Mouse (Mus musculus) testis, adult 2 months (tissue): ENCODE measurements around the gene Ddx3x. TPM values are rescaled to one million over a fixed set of nuclear protein-coding genes. Genes with fewer than 3 reads are reported as not detected.
"Not testable (repeated sequence)": the region's sequence is repeated elsewhere in the genome, so short reads cannot be mapped to it uniquely, and the experiment has no call there.

Experiments
- H3K27ac ChIP-seq: fragments of 200-500 bp; 2 replicates; pipeline ENCODE4 v1.5.1; 2012; ENCODE audit warnings: low read depth, low read length; ENCODE audit not compliant: control insufficient read depth, insufficient read depth
- H3K27me3 ChIP-seq: fragments of 200-500 bp; 2 replicates; pipeline ENCODE4 v1.6.1; 2012; ENCODE audit warnings: mild to moderate bottlenecking, low read length, moderate library complexity; ENCODE audit not compliant: control insufficient read depth, insufficient read depth
- H3K36me3 ChIP-seq: fragments of 200-500 bp; 2 replicates; pipeline ENCODE4 v1.6.1; 2012; ENCODE audit warnings: mild to moderate bottlenecking, low read length; ENCODE audit not compliant: control insufficient read depth, insufficient read depth
- H3K4me1 ChIP-seq: fragments of 200-500 bp; 2 replicates; pipeline ENCODE4 v1.6.1; 2012; ENCODE audit warnings: low read length; ENCODE audit not compliant: control insufficient read depth, insufficient read depth
- H3K4me3 ChIP-seq: fragments of 200-500 bp; 2 replicates; pipeline ENCODE4 v1.5.1; 2012; ENCODE audit warnings: low read depth, mild to moderate bottlenecking, low read length, moderate library complexity, mixed read lengths; ENCODE audit not compliant: control insufficient read depth
- CTCF ChIP-seq: fragments of 200-500 bp; IDR thresholded peaks from 2 replicates; pipeline ENCODE4 v1.5.1; 2012; ENCODE audit warnings: low read depth, mild to moderate bottlenecking, inconsistent platforms, low read length, moderate library complexity; ENCODE audit not compliant: control insufficient read depth, insufficient read depth, insufficient replicate concordance
- POLR2A ChIP-seq: fragments of 200-500 bp; IDR thresholded peaks from 2 replicates; pipeline ENCODE4 v1.6.1; 2012; ENCODE audit warnings: low read depth, mild to moderate bottlenecking, inconsistent platforms, low read length, moderate library complexity; ENCODE audit not compliant: control insufficient read depth
- polyA plus RNA-seq: library from polyadenylated mRNA; depleted of rRNA; stranded (reverse); fragments of >200 nt; gene quantifications from 2 replicates; pipeline ENCODE4 v1.2.3, GENCODE M21; 2012; rRNA removed

The Ddx3x gene
- polyA plus RNA-seq, 1 experiment: 5.9 TPM

DNA sequence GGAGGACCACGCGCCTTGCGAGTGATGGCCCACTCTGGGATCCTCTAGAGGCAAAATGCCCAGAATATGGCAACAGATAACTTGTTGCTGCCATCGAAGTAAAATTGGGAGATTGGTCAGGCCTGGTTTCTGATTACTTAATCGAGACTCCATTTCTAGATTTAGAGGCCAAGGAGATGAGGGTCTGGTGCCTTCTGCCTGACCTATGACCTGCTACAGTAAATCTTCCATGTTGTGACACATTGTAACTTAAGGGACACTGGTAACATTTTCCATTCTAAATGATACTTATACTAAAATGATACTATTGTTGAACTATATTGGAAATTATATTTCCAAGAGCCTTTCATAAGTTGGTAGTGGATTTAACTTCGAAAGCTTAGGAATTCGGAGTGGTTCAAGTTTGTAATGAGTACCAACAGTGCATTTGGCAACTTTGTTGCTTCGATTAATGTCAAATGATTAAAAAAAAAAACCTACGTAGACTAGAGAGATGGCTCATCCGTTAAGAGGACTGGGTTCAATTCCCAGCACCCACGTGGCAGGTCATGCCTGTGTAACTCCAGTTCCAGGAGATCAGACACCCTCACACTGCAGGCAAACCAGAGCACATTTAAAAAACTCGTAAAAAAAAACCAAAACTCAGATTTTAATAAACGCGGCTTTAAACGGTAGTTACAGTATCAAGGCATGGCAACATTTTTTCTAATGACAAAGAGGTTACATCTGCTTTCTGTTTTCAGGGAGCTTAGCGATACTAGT, 1.5 kb downstream of the Ddx3x start:
- H3K4me3 ChIP-seq: peak overlapping the region; percentile 84
- peaks cover 7% of the 10 kb centered on the region for H3K4me1 ChIP-seq
- no peak for TF ChIP-seq CTCF
- no peak for TF ChIP-seq POLR2A

GRCm38 (mm10) chrX:13285772-13286171, 5.0 kb downstream of the Ddx3x start:
- Histone ChIP-seq H3K27me3 (no peaks in the 10 kb centered on the region), H3K4me3 (no peak overlapping the region), H3K4me1 (no peaks in the 10 kb centered on the region), H3K36me3 (no peaks in the 10 kb centered on the region), H3K27ac (no peak overlapping the region)
- no peak for TF ChIP-seq POLR2A
- no peak for TF ChIP-seq CTCF

More for the DNA sequence above, 1.5 kb downstream of the Ddx3x start:
- Histone ChIP-seq H3K27ac (peak overlapping the region; percentile 77), H3K36me3 (no peaks in the 10 kb centered on the region), H3K27me3 (no peaks in the 10 kb centered on the region)

DNA sequence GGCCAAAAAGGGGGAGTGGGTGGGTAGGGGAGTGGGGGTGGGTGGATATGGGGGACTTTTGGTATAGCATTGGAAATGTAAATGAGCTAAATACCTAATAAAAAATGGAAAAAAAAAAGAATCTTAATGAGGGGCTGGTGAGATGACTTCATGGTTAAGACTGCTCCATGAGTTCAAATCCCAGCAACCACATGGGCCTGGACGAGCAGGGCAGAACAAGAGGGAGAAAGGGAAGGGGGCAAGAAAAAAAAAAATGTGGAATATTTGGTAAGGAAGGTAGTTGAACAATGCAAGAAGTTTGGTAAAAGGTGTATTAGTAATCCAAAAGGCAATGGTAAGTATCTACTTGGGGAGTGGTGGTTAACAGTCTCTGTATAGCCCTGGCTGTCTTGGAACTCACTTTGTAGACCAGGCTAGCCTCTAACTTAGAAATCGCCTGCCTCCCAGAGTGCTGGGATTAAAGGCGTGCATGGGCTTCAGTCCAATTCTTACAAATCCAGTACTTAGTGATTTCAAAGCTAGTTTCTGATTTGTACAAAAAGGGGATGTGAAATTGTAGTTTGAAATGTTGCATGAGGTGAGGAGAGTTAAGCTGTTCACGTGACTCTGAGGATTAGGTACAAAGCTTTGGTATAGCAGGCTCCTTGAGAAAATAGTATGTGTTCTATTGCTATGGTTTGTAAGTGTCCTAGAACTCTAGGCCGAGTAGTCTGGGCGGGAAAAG, 13.9 kb downstream of the Ddx3x start:
- Histone ChIP-seq H3K4me1 (no peaks in the 10 kb centered on the region), H3K27me3 (no peaks in the 10 kb centered on the region), H3K4me3 (no peak overlapping the region), H3K27ac (no peak overlapping the region), H3K36me3 (no peaks in the 10 kb centered on the region)
- TF ChIP-seq POLR2A (no peak), CTCF (no peak)

GRCm38 (mm10) chrX:13295229-13295571, 14.4 kb downstream of the Ddx3x start:
- Histone ChIP-seq H3K27ac (no peak overlapping the region), H3K27me3 (no peaks in the 10 kb centered on the region), H3K36me3 (no peaks in the 10 kb centered on the region), H3K4me1 (no peaks in the 10 kb centered on the region), H3K4me3 (no peak overlapping the region)
- TF ChIP-seq POLR2A: no peak
- TF ChIP-seq CTCF: no peak

GRCm38 (mm10) chrX:13296241-13296640, 15.5 kb downstream of the Ddx3x start:
- H3K4me1 ChIP-seq, H3K4me3 ChIP-seq, H3K36me3 ChIP-seq, H3K27me3 ChIP-seq: not testable (repeated sequence)
- 0 out of 2 replicates have a peak overlapping the region, but pooled peaks have one; percentile 11 for H3K27ac ChIP-seq

GRCm38 (mm10) chrX:13306190-13306589, 25.4 kb downstream of the Ddx3x start:
- Histone ChIP-seq H3K27me3 (no peaks in the 10 kb centered on the region), H3K4me1 (no peaks in the 10 kb centered on the region), H3K36me3 (no peaks in the 10 kb centered on the region), H3K4me3 (no peak overlapping the region), H3K27ac (no peak overlapping the region)
- no peak for TF ChIP-seq POLR2A
- no peak for TF ChIP-seq CTCF

DNA sequence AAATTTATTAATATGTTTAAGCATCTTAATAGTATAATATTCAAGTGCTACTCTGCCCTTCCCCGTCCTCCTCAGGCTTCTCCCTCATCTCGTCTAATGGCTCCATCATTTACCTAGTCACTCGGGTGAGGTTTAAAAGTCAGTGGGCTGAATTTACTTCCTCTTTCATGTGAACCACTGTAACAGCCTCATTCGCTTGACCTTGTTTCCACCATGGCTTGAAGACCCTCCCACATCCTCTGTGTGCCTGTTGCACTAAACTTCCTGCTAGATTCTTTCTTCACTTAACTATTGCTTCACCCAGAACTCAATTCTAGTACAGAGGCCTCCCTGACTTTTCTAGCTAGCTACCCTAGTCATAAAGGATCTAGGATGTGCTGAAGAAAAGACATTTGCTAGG, 30.6 kb downstream of the Ddx3x start:
- no peak overlapping the region for H3K27ac ChIP-seq
- no peaks in the 10 kb centered on the region for H3K27me3 ChIP-seq
- no peaks in the 10 kb centered on the region for H3K36me3 ChIP-seq
- TF ChIP-seq CTCF (no peak), POLR2A (no peak)
- H3K4me3 ChIP-seq: no peak overlapping the region
- no peaks in the 10 kb centered on the region for H3K4me1 ChIP-seq

DNA sequence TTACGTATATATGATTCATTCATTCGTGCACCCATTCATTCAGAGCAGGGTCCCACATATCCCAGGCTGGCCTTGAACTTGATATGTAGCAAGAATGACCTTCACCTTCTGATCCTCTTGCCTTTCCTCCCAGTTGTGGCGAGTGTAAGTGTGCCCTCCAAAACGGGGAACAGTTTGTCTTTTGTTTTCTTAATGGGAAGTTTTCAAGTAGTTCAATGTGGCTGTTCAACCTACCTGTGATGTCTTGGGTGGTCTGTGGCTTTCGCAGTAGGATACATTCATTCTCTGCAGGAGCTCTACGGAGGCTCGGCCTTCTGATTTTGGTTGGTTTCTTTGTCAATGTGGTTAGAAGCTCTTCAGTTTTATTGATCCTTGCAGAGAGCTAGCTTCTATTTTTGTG, 48.8 kb downstream of the Ddx3x start:
- H3K36me3 ChIP-seq: no peaks in the 10 kb centered on the region
- no peaks in the 10 kb centered on the region for H3K4me1 ChIP-seq
- H3K27me3 ChIP-seq: no peaks in the 10 kb centered on the region
- H3K27ac ChIP-seq: no peak overlapping the region
- no peak for TF ChIP-seq POLR2A
- no peak overlapping the region for H3K4me3 ChIP-seq

Other genes starting within 250 kb of the Ddx3x start
- 13.0 and 14.3 TPM in 2 replicates for gene Usp9x, start 209.5 kb upstream of the Ddx3x start, polyA plus RNA-seq
- gene Nyx, start 185.1 kb downstream of the Ddx3x start, polyA plus RNA-seq: 1.4 and 1.6 TPM in 2 replicates